Mouse (Mus musculus): ENCODE data around the gene Gpat2.

- TF ChIP-seq POLR2A (IDR thresholded peaks at IDR 0.05; ENCODE audit: borderline replicate concordance, extremely low read depth, low read depth, low read length) = no peak
- TF ChIP-seq CTCF (IDR thresholded peaks at IDR 0.05; ENCODE audit: insufficient read depth, low read length) = no peak
Observed at GRCm38 (mm10) chr2:127418266-127418970, 6.6 kb upstream of the Gpat2 start.

Measured in lung, adult 2 months (tissue).